Mouse (Mus musculus): ENCODE data around the gene Olfr586. TPM values are rescaled to one million over a fixed set of nuclear protein-coding genes. Genes with fewer than 3 reads are reported as not detected.

Gene Olfr586
- not detected in 2 replicates for polyA plus RNA-seq (2015; fragmentation: Nextera tagmentation; extraction: Ambion mirVana)

DNA sequence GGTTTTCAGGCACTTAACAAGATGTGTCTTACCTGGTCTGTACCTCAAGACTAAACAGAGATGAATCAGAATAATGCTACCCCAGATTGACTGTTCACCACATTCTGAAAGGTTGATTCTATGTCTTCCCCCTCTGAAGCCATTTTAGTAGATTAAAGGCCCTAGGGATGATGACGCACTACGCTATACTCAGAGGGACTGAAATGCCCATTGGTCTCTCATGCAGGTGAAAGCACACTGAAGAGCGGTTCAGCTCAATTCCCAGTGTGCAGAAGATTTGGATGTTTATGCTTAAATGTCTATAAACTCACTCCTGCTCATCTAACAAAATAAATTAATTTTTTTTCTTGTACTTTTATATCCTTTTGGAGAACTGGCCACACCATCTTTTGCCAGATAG lies at the start of gene Olfr586:
Gene Olfr586, minus strand, starts transcription at position 101 of the 400 bp plus-strand sequence.
- H3K9ac ChIP-seq (replicated peaks; ENCODE audit: low read depth): no peak within 1 kb of the TSS
- H3K36me3 ChIP-seq (ENCODE audit: insufficient read depth, low read length): no peaks in the 10 kb centered on the region
- H3K27ac ChIP-seq (ENCODE audit: low read length): no peak within 1 kb of the TSS
- H3K9me3 ChIP-seq (ENCODE audit: low read length): no peaks in the 10 kb centered on the region
- no peak for ATAC-seq
- H3K4me3 ChIP-seq (ENCODE audit: low read depth, low read length): no peak within 1 kb of the TSS
- no peak for TF ChIP-seq EP300 (IDR thresholded peaks at IDR 0.05)
- no peak for TF ChIP-seq CTCF (IDR thresholded peaks at IDR 0.05)
- DNase-seq (ENCODE audit: low spot score): no peak
- 92% methylated on average over 3 of the region's 3 CpGs for WGBS
- no peaks in the 10 kb centered on the region for H3K27me3 ChIP-seq (replicated peaks; ENCODE audit: insufficient read depth, low read length)
- H3K4me2 ChIP-seq (replicated peaks; ENCODE audit: low read depth, low read length): no peak within 1 kb of the TSS
- no peaks in the 10 kb centered on the region for H3K4me1 ChIP-seq (ENCODE audit: insufficient read depth, low read depth, low read length)

- H3K9ac ChIP-seq (replicated peaks; ENCODE audit: low read depth): no peak overlapping the region
- no peak overlapping the region for H3K27ac ChIP-seq (ENCODE audit: low read length)
- no peaks in the 10 kb centered on the region for H3K27me3 ChIP-seq (replicated peaks; ENCODE audit: insufficient read depth, low read length)
- no peak overlapping the region for H3K4me2 ChIP-seq (replicated peaks; ENCODE audit: low read depth, low read length)
- H3K9me3 ChIP-seq (ENCODE audit: low read length): no peaks in the 10 kb centered on the region
- no peaks in the 10 kb centered on the region for H3K36me3 ChIP-seq (ENCODE audit: insufficient read depth, low read length)
- TF ChIP-seq CTCF (IDR thresholded peaks at IDR 0.05) (no peak), EP300 (IDR thresholded peaks at IDR 0.05) (no peak)
- H3K4me3 ChIP-seq (ENCODE audit: low read depth, low read length): no peak overlapping the region
- DNase-seq (ENCODE audit: low spot score) (no peak), ATAC-seq (no peak)
- H3K4me1 ChIP-seq (ENCODE audit: insufficient read depth, low read depth, low read length): no peaks in the 10 kb centered on the region
- 71% methylated on average over 5 of the region's 5 CpGs for WGBS
Observed at GRCm38 (mm10) chr7:103169697-103170096, 44.3 kb upstream of the Olfr586 start.

DNA sequence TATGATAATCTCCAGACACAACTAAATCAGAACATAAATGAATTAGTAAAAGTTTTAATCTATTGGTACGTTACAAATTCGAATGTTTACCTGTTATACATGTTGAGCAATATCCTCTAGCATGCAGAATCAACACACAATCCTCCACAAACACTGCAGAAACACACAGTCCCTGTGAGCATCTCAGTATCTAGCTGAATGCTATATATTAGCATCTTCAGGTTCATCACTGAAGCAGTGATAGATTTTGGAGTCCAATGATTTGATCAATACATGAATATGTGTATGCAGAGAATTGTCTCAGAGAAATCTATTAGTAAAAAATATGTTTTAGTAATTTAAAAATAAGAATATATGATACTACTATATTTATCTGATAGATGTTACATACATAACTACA lies 30.8 kb upstream of the Olfr586 start, which contains the start of gene Olfr589:
Gene Olfr589, minus strand, starts transcription at position 101 of the 400 bp plus-strand sequence.
- 49% methylated on average over 2 of the region's 2 CpGs for WGBS
- TF ChIP-seq CTCF (IDR thresholded peaks at IDR 0.05) (no peak), EP300 (IDR thresholded peaks at IDR 0.05) (no peak)
- Histone ChIP-seq H3K36me3 (ENCODE audit: insufficient read depth, low read length) (no peaks in the 10 kb centered on the region), H3K27me3 (replicated peaks; ENCODE audit: insufficient read depth, low read length) (no peaks in the 10 kb centered on the region), H3K27ac (ENCODE audit: low read length) (no peak within 1 kb of the TSS), H3K4me2 (replicated peaks; ENCODE audit: low read depth, low read length) (no peak within 1 kb of the TSS), H3K9me3 (ENCODE audit: low read length) (no peaks in the 10 kb centered on the region), H3K4me3 (ENCODE audit: low read depth, low read length) (no peak within 1 kb of the TSS), H3K4me1 (ENCODE audit: insufficient read depth, low read depth, low read length) (no peaks in the 10 kb centered on the region), H3K9ac (replicated peaks; ENCODE audit: low read depth) (no peak within 1 kb of the TSS)
- ATAC-seq: no peak
- no peak for DNase-seq (ENCODE audit: low spot score)

DNA sequence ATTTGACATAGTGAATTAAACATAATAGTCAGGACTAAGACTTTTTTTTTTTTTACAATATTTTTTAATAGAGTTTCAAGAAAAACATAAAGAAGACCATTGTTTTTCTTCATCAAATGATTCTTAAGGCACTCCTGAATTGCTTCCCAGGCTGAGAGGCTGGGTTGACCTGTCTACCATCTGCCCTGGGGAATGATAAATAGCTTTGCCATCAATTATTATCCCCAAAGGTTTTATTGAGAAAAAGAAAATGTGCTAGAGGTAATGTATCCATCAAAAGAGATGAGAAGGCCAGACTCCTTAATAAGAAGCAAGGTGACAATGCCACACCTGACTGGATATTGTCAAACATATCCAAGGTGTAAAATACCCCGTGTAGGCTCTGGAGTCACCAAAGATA lies 15.1 kb upstream of the Olfr586 start, which contains the start of gene Olfr588-ps1:
Gene Olfr588-ps1, plus strand, starts transcription at position 301 of the 400 bp plus-strand sequence.
- Histone ChIP-seq H3K27me3 (replicated peaks; ENCODE audit: insufficient read depth, low read length) (no peaks in the 10 kb centered on the region), H3K4me2 (replicated peaks; ENCODE audit: low read depth, low read length) (no peak within 1 kb of the TSS), H3K36me3 (ENCODE audit: insufficient read depth, low read length) (no peaks in the 10 kb centered on the region), H3K4me1 (ENCODE audit: insufficient read depth, low read depth, low read length) (no peaks in the 10 kb centered on the region), H3K9ac (replicated peaks; ENCODE audit: low read depth) (no peak within 1 kb of the TSS), H3K27ac (ENCODE audit: low read length) (no peak within 1 kb of the TSS), H3K4me3 (ENCODE audit: low read depth, low read length) (no peak within 1 kb of the TSS), H3K9me3 (ENCODE audit: low read length) (no peaks in the 10 kb centered on the region)
- ATAC-seq (no peak), DNase-seq (ENCODE audit: low spot score) (no peak)
- TF ChIP-seq CTCF (IDR thresholded peaks at IDR 0.05) (no peak), EP300 (IDR thresholded peaks at IDR 0.05) (no peak)
- WGBS: 64% methylated on average over 1 of the region's 1 CpGs

DNA sequence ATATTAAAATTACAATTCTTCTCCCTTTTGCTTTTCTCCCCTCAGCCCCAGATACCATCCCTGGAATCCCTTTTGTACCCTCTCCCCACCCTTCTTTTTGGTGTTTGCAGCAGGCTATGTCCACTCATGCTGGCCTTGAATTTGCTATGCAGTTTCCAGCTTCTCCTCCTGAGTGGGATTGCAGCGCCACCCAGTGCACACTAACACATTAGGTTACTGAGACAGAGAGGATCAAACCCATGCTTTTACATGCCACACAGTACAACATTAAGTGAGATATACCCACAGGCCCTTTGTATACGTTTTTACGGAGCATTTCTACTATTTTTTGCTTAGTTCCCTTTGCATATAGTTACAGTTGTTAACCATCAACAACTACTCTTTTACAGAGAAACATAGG lies 6.0 kb downstream of the Olfr586 start:
- no peaks in the 10 kb centered on the region for H3K36me3 ChIP-seq (ENCODE audit: insufficient read depth, low read length)
- H3K27ac ChIP-seq (ENCODE audit: low read length): no peak overlapping the region
- no peaks in the 10 kb centered on the region for H3K27me3 ChIP-seq (replicated peaks; ENCODE audit: insufficient read depth, low read length)
- no peak for DNase-seq (ENCODE audit: low spot score)
- no peaks in the 10 kb centered on the region for H3K4me1 ChIP-seq (ENCODE audit: insufficient read depth, low read depth, low read length)
- H3K4me2 ChIP-seq (replicated peaks; ENCODE audit: low read depth, low read length): no peak overlapping the region
- H3K4me3 ChIP-seq (ENCODE audit: low read depth, low read length): no peak overlapping the region
- ATAC-seq: no peak
- no peak overlapping the region for H3K9ac ChIP-seq (replicated peaks; ENCODE audit: low read depth)
- WGBS: 38% methylated on average over 3 of the region's 3 CpGs
- no peaks in the 10 kb centered on the region for H3K9me3 ChIP-seq (ENCODE audit: low read length)
- no peak for TF ChIP-seq EP300 (IDR thresholded peaks at IDR 0.05)
- TF ChIP-seq CTCF (IDR thresholded peaks at IDR 0.05): no peak; the same call in 1 of the 2 replicates

- H3K9me3 ChIP-seq (ENCODE audit: low read length): no peaks in the 10 kb centered on the region
- H3K4me3 ChIP-seq (ENCODE audit: low read depth, low read length): no peak within 1 kb of the TSS
- DNase-seq (ENCODE audit: low spot score) (no peak), ATAC-seq (no peak)
- no peaks in the 10 kb centered on the region for H3K36me3 ChIP-seq (ENCODE audit: insufficient read depth, low read length)
- H3K27me3 ChIP-seq (replicated peaks; ENCODE audit: insufficient read depth, low read length): no peaks in the 10 kb centered on the region
- WGBS: 68% methylated on average over 1 of the region's 1 CpGs
- H3K4me1 ChIP-seq (ENCODE audit: insufficient read depth, low read depth, low read length): no peaks in the 10 kb centered on the region
- TF ChIP-seq EP300 (IDR thresholded peaks at IDR 0.05): no peak
- TF ChIP-seq CTCF (IDR thresholded peaks at IDR 0.05): no peak
- no peak within 1 kb of the TSS for H3K27ac ChIP-seq (ENCODE audit: low read length)
- H3K9ac ChIP-seq (replicated peaks; ENCODE audit: low read depth): no peak within 1 kb of the TSS
- no peak within 1 kb of the TSS for H3K4me2 ChIP-seq (replicated peaks; ENCODE audit: low read depth, low read length)
Observed at GRCm38 (mm10) chr7:103097420-103097819, 28.0 kb downstream of the Olfr586 start, which contains the start of gene Olfr585. Olfr585 (plus strand) TSS chr7:103097720.

- no peak within 1 kb of the TSS for H3K4me3 ChIP-seq (ENCODE audit: low read depth, low read length)
- no peaks in the 10 kb centered on the region for H3K9me3 ChIP-seq (ENCODE audit: low read length)
- DNase-seq (ENCODE audit: low spot score) (no peak), ATAC-seq (no peak)
- no peaks in the 10 kb centered on the region for H3K4me1 ChIP-seq (ENCODE audit: insufficient read depth, low read depth, low read length)
- TF ChIP-seq EP300 (IDR thresholded peaks at IDR 0.05) (no peak), CTCF (IDR thresholded peaks at IDR 0.05) (no peak)
- no peaks in the 10 kb centered on the region for H3K27me3 ChIP-seq (replicated peaks; ENCODE audit: insufficient read depth, low read length)
- H3K36me3 ChIP-seq (ENCODE audit: insufficient read depth, low read length): no peaks in the 10 kb centered on the region
- no peak within 1 kb of the TSS for H3K27ac ChIP-seq (ENCODE audit: low read length)
- H3K9ac ChIP-seq (replicated peaks; ENCODE audit: low read depth): no peak within 1 kb of the TSS
- no peak within 1 kb of the TSS for H3K4me2 ChIP-seq (replicated peaks; ENCODE audit: low read depth, low read length)
- WGBS: 78% methylated on average over 1 of the region's 1 CpGs
Observed at GRCm38 (mm10) chr7:103081585-103081984, 43.9 kb downstream of the Olfr586 start, which contains the start of gene Olfr584. Olfr584 (plus strand) TSS chr7:103081885.

Other genes starting within 250 kb of the Olfr586 start
- not detected in 2 replicates for gene Olfr568, start 248.5 kb downstream of the Olfr586 start, polyA plus RNA-seq (2015; fragmentation: Nextera tagmentation; extraction: Ambion mirVana)
- gene Olfr569, start 234.8 kb downstream of the Olfr586 start, polyA plus RNA-seq (2015; fragmentation: Nextera tagmentation; extraction: Ambion mirVana): not detected in 2 replicates
- gene Olfr570, start 231.1 kb downstream of the Olfr586 start, polyA plus RNA-seq (2015; fragmentation: Nextera tagmentation; extraction: Ambion mirVana): not detected in 2 replicates
- gene Olfr571, start 208.1 kb downstream of the Olfr586 start, polyA plus RNA-seq (2015; fragmentation: Nextera tagmentation; extraction: Ambion mirVana): not detected in 2 replicates
- not detected in 2 replicates for gene Olfr572, start 201.2 kb downstream of the Olfr586 start, polyA plus RNA-seq (2015; fragmentation: Nextera tagmentation; extraction: Ambion mirVana)
- gene Olfr573-ps1, start 183.1 kb downstream of the Olfr586 start, polyA plus RNA-seq (2015; fragmentation: Nextera tagmentation; extraction: Ambion mirVana): not detected in 2 replicates
- gene Olfr574, start 177.2 kb downstream of the Olfr586 start, polyA plus RNA-seq (2015; fragmentation: Nextera tagmentation; extraction: Ambion mirVana): not detected in 2 replicates
- gene Olfr575, start 166.9 kb downstream of the Olfr586 start, polyA plus RNA-seq (2015; fragmentation: Nextera tagmentation; extraction: Ambion mirVana): not detected in 2 replicates
- not detected in 2 replicates for gene Olfr576, start 163.0 kb downstream of the Olfr586 start, polyA plus RNA-seq (2015; fragmentation: Nextera tagmentation; extraction: Ambion mirVana)
- gene Olfr577, start 149.7 kb downstream of the Olfr586 start, polyA plus RNA-seq (2015; fragmentation: Nextera tagmentation; extraction: Ambion mirVana): not detected in 2 replicates
- gene Olfr578, start 136.3 kb downstream of the Olfr586 start, polyA plus RNA-seq (2015; fragmentation: Nextera tagmentation; extraction: Ambion mirVana): not detected in 2 replicates
- not detected in 2 replicates for gene Olfr582, start 87.6 kb downstream of the Olfr586 start, polyA plus RNA-seq (2015; fragmentation: Nextera tagmentation; extraction: Ambion mirVana)
- gene Olfr583, start 74.3 kb downstream of the Olfr586 start, polyA plus RNA-seq (2015; fragmentation: Nextera tagmentation; extraction: Ambion mirVana): not detected in 2 replicates
- gene Olfr584, start 43.8 kb downstream of the Olfr586 start, polyA plus RNA-seq (2015; fragmentation: Nextera tagmentation; extraction: Ambion mirVana): not detected in 2 replicates
- gene Olfr585, start 27.9 kb downstream of the Olfr586 start, polyA plus RNA-seq (2015; fragmentation: Nextera tagmentation; extraction: Ambion mirVana): not detected in 2 replicates
- gene Olfr588-ps1, start 15.2 kb upstream of the Olfr586 start, polyA plus RNA-seq (2015; fragmentation: Nextera tagmentation; extraction: Ambion mirVana): not detected in 2 replicates
- not detected in 2 replicates for gene Olfr589, start 30.7 kb upstream of the Olfr586 start, polyA plus RNA-seq (2015; fragmentation: Nextera tagmentation; extraction: Ambion mirVana)
- not detected in 2 replicates for gene Olfr591, start 52.7 kb upstream of the Olfr586 start, polyA plus RNA-seq (2015; fragmentation: Nextera tagmentation; extraction: Ambion mirVana)
- gene Olfr592, start 59.2 kb upstream of the Olfr586 start, polyA plus RNA-seq (2015; fragmentation: Nextera tagmentation; extraction: Ambion mirVana): not detected in 2 replicates
- gene Olfr593, start 86.2 kb upstream of the Olfr586 start, polyA plus RNA-seq (2015; fragmentation: Nextera tagmentation; extraction: Ambion mirVana): not detected in 2 replicates
- gene Olfr594, start 91.4 kb upstream of the Olfr586 start, polyA plus RNA-seq (2015; fragmentation: Nextera tagmentation; extraction: Ambion mirVana): not detected in 2 replicates
- gene Usp17ld, start 126.9 kb upstream of the Olfr586 start, polyA plus RNA-seq (2015; fragmentation: Nextera tagmentation; extraction: Ambion mirVana): not detected in 2 replicates
- not detected in 2 replicates for gene Olfr596, start 180.0 kb upstream of the Olfr586 start, polyA plus RNA-seq (2015; fragmentation: Nextera tagmentation; extraction: Ambion mirVana)
- not detected in 2 replicates for gene Olfr597, start 190.7 kb upstream of the Olfr586 start, polyA plus RNA-seq (2015; fragmentation: Nextera tagmentation; extraction: Ambion mirVana)
- not detected in 2 replicates for gene Olfr598, start 197.9 kb upstream of the Olfr586 start, polyA plus RNA-seq (2015; fragmentation: Nextera tagmentation; extraction: Ambion mirVana)
- gene Olfr599, start 210.3 kb upstream of the Olfr586 start, polyA plus RNA-seq (2015; fragmentation: Nextera tagmentation; extraction: Ambion mirVana): not detected in 2 replicates
- gene Olfr600, start 224.0 kb upstream of the Olfr586 start, polyA plus RNA-seq (2015; fragmentation: Nextera tagmentation; extraction: Ambion mirVana): not detected in 2 replicates
- not detected in 2 replicates for gene Olfr601, start 237.0 kb upstream of the Olfr586 start, polyA plus RNA-seq (2015; fragmentation: Nextera tagmentation; extraction: Ambion mirVana)